Comparison of ENCODE assay signal across 8 mouse cellular contexts in the genomic region with DNA sequence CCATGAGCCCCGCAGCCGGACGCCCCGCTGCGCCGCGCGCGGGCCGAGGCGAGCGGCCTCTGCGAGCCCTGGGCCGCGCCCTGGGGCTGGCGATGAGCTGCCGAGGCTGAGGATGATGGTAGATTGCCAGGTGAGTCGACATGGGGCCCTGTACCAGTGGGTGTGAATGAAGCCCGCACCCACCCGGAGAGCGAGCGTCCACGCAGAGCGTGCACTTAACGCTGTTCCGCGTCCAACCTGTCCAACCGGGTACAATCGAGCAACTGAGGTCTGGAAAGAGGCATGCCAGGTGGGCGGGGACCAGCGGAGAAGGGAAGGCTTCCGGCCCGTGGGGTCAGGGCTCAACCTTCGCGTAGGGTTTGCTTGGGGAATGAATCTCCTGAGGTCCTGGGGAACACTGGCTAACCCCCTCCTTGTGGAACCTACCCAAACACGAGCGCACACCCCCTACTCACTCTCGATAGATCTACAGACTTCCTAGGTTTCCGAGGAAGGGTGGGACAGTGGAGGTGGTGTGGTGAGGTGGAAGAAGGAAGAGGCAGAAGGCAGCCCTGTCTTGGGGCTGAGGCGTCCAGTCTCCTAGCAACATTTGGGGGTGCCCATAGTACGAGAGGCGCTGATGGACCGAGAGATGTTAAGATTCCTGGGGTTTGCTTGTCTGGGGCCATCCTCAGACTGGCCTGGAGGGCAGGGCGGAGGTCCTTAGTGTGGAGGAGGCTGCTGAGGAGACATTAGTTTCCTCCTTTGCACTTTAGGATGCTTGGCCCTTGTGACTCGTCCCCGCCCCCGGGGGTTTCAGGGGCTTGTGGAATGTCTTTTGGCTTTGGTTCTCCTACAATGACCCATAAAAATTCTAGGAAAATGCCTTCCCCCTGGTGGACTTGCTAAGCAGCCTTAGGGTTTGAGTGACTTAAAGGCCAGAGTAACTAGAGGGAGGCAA. TPM values are rescaled to one million over a fixed set of nuclear protein-coding genes. Genes with fewer than 3 reads are reported as not detected.
DNase-seq lines count a peak whose midpoint lies in the region; ATAC-seq and TF ChIP-seq lines count a peak whose summit lies in the region.

No protein-coding gene starts in this region.

- H3K4me3 ChIP-seq in testis, adult 2 months (ENCODE audit: control insufficient read depth, low read depth, low read length): peak overlapping the region; percentile 98
- peak overlapping the region; percentile 95 for H3K4me3 ChIP-seq in forebrain, embryonic 15.5 days

- peak overlapping the region; percentile 88 for H3K27ac ChIP-seq in testis, adult 2 months (ENCODE audit: control insufficient read depth, insufficient read depth, low read depth, low read length)
- peak overlapping the region; percentile 90 for H3K27ac ChIP-seq in forebrain, embryonic 15.5 days (replicated peaks)

- peaks cover 2% of the 10 kb centered on the region; the same call in 1 of the 2 replicates for H3K36me3 ChIP-seq in testis, adult 2 months (ENCODE audit: control insufficient read depth, insufficient read depth, low read length)
- no peaks in the 10 kb centered on the region for H3K36me3 ChIP-seq in forebrain, embryonic 15.5 days

- no peak for TF ChIP-seq POLR2A in testis, adult 2 months (IDR thresholded peaks at IDR 0.05; ENCODE audit: control insufficient read depth, low read depth, low read length)

- H3K4me2 ChIP-seq in forebrain, embryonic 15.5 days (replicated peaks): peak overlapping the region; percentile 62

- WGBS in forebrain, embryonic 15.5 days: 6% methylated on average over 47 of the region's 47 CpGs

- no peaks in the 10 kb centered on the region for H3K27me3 ChIP-seq in testis, adult 2 months (ENCODE audit: control insufficient read depth, insufficient read depth, low read length)
- H3K27me3 ChIP-seq in forebrain, embryonic 15.5 days: no peaks in the 10 kb centered on the region

- peak; percentile 42 to 70 for DNase-seq in adrenal gland, adult (ENCODE audit: inconsistent age in 2 of 2, low spot score in 1 of 2)
- no peak for DNase-seq in adrenal gland, adult 8-10 months
- no peak for DNase-seq in testis, postnatal 14 days (ENCODE audit: low spot score)
- DNase-seq in kidney, postnatal 10 days: peak; percentile 56
- DNase-seq in mesoderm, embryonic 11.5 days (ENCODE audit: low read depth, low spot score): peak; percentile 44
- DNase-seq in testis, postnatal 10 days (ENCODE audit: low spot score): peak; percentile 68

- H3K9me3 ChIP-seq in forebrain, embryonic 15.5 days: no peaks in the 10 kb centered on the region

- TF ChIP-seq CTCF in testis, adult 2 months (IDR thresholded peaks at IDR 0.05; ENCODE audit: control insufficient read depth, insufficient read depth, insufficient replicate concordance, low read depth, low read length): no peak

- ATAC-seq in forebrain, embryonic 15.5 days (replicated peaks): peak; percentile 49

- H3K4me1 ChIP-seq in testis, adult 2 months (ENCODE audit: control insufficient read depth, insufficient read depth, low read length): peaks cover 27% of the 10 kb centered on the region
- peaks cover 54% of the 10 kb centered on the region for H3K4me1 ChIP-seq in forebrain, embryonic 15.5 days

- peak overlapping the region; percentile 97 for H3K9ac ChIP-seq in forebrain, embryonic 15.5 days (replicated peaks)

RNA-seq across cellular contexts. Expression of gene Ralgds, which starts 0.8 kb away (rescaled TPM):
- total RNA-seq in adrenal gland, adult 8-10 months (2022): 10 to 100 TPM; 33.3 to 51.0 (median 38.6) TPM
- polyA plus RNA-seq in testis, adult 2 months (2012; rRNA removed): 147 and 169 TPM in 2 replicates
- 84.6 and 87.8 TPM in 2 replicates for polyA plus RNA-seq in forebrain, embryonic 15.5 days (2015; fragmentation: Nextera tagmentation; extraction: Ambion mirVana)

RNA-seq across cellular contexts. Expression of gene Gm10134, which starts 7.8 kb away (rescaled TPM):
- 1 to 10 TPM; 3.0 to 5.1 (median 4.7) TPM for total RNA-seq in adrenal gland, adult 8-10 months (2022)
- 0.47 and 0.78 TPM in 2 replicates for polyA plus RNA-seq in testis, adult 2 months (2012; rRNA removed)
- polyA plus RNA-seq in forebrain, embryonic 15.5 days (2015; fragmentation: Nextera tagmentation; extraction: Ambion mirVana): 0.60 and 0.92 TPM in 2 replicates

RNA-seq across cellular contexts. Expression of gene Gbgt1, which starts 17.0 kb away (rescaled TPM):
- total RNA-seq in adrenal gland, adult 8-10 months (2022): 10 to 100 TPM in 1 of 4 experiments, 1 to 10 TPM in 3; 4.8 to 12.6 (median 6.7) TPM
- polyA plus RNA-seq in testis, adult 2 months (2012; rRNA removed): 3.1 and 4.5 TPM in 2 replicates
- polyA plus RNA-seq in forebrain, embryonic 15.5 days (2015; fragmentation: Nextera tagmentation; extraction: Ambion mirVana): 0.50 and 0.68 TPM in 2 replicates

RNA-seq across cellular contexts. Expression of gene Mrps2, which starts 45.8 kb away (rescaled TPM):
- total RNA-seq in adrenal gland, adult 8-10 months (2022): 10 to 100 TPM; 39.7 to 52.1 (median 46.1) TPM
- 22.1 and 24.9 TPM in 2 replicates for polyA plus RNA-seq in testis, adult 2 months (2012; rRNA removed)
- 49.5 and 49.6 TPM in 2 replicates for polyA plus RNA-seq in forebrain, embryonic 15.5 days (2015; fragmentation: Nextera tagmentation; extraction: Ambion mirVana)

RNA-seq across cellular contexts. Expression of gene 1700007K13Rik, which starts 47.6 kb away (rescaled TPM):
- under 1 TPM in 3 of 4 experiments, not detected in 1; 0.49 to 0.99 (median 0.89) TPM for total RNA-seq in adrenal gland, adult 8-10 months (2022)
- polyA plus RNA-seq in testis, adult 2 months (2012; rRNA removed): 49.9 and 54.6 TPM in 2 replicates
- polyA plus RNA-seq in forebrain, embryonic 15.5 days (2015; fragmentation: Nextera tagmentation; extraction: Ambion mirVana): 1.1 and 3.2 TPM in 2 replicates

Comparison
In these comparisons a context has a peak if more than half of its experiments do, and no peak if none do; other contexts are left out.
1. DNase-seq: peak in adrenal gland, adult (2 of 2), kidney, postnatal 10 days (single experiment), mesoderm, embryonic 11.5 days (single experiment) and testis, postnatal 10 days (single experiment); none in adrenal gland, adult 8-10 months (single experiment) and testis, postnatal 14 days (single experiment).